Mouse (Mus musculus): ENCODE measurements around the gene Wsb2. TPM values are rescaled to one million over a fixed set of nuclear protein-coding genes. Genes with fewer than 3 reads are reported as not detected.
"Not testable (repeated sequence)": the region's sequence is repeated elsewhere in the genome, so short reads cannot be mapped to it uniquely, and the experiment has no call there.

Wsb2 gene
- polyA plus RNA-seq, 1 experiment from 2014 or later: 197 TPM

GRCm38 (mm10) chr5:117361590-117361989 is 4.5 kb downstream of the Wsb2 start:
- TF ChIP-seq CTCF (IDR thresholded peaks at IDR 0.05): no peak
- ATAC-seq (no peak), DNase-seq (ENCODE audit: low read depth, low spot score) (no peak)
- no peaks in the 10 kb centered on the region for H3K27me3 ChIP-seq
- in situ Hi-C loops (cut with MboI; ENCODE audit: low pct_unique_long_range_greater_than_20kb): loop anchor here (5.0 to 25.0 kb wide), 3 partner anchors 204 to 1347 kb away; no protein-coding TSS in a partner anchor
- ChIA-PET CTCF (no interaction called here), POLR2A (no interaction called here)

- CTCF ChIA-PET: interaction anchor here (1.0 to 2.3 kb wide), 3 partner anchors 56 to 82 kb away, joined by 3 to 10 read pairs (median 4); no protein-coding TSS in a partner anchor
- POLR2A ChIA-PET: interaction anchor here (0.8 to 1.1 kb wide), 3 partner anchors 9 to 16 kb away, joined by 3 read pairs; no protein-coding TSS in a partner anchor
- ATAC-seq: peak; percentile 89
- in situ Hi-C loops (cut with MboI; ENCODE audit: low pct_unique_long_range_greater_than_20kb): loop anchor here (5.0 to 25.0 kb wide), 3 partner anchors 206 to 1348 kb away; no protein-coding TSS in a partner anchor
- no peaks in the 10 kb centered on the region for H3K27me3 ChIP-seq
- TF ChIP-seq CTCF (IDR thresholded peaks at IDR 0.05): no peak
- DNase-seq (ENCODE audit: low read depth, low spot score): peak; percentile 97
Observed at GRCm38 (mm10) chr5:117363066-117363782, 6.1 kb downstream of the Wsb2 start.

- ChIA-PET POLR2A (no interaction called here), CTCF (interaction anchor here (2.3 kb wide), 1 partner anchor 57 kb away, joined by 10 read pairs; no protein-coding TSS in a partner anchor)
- no peak for ATAC-seq
- no peak for DNase-seq (ENCODE audit: low read depth, low spot score)
- no peaks in the 10 kb centered on the region for H3K27me3 ChIP-seq
- in situ Hi-C loops (cut with MboI; ENCODE audit: low pct_unique_long_range_greater_than_20kb): loop anchor here (5.0 to 25.0 kb wide), 3 partner anchors 208 to 1350 kb away; no protein-coding TSS in a partner anchor
- no peak for TF ChIP-seq CTCF (IDR thresholded peaks at IDR 0.05)
Observed at GRCm38 (mm10) chr5:117364821-117365220, 7.7 kb downstream of the Wsb2 start.

- no peak for DNase-seq (ENCODE audit: low read depth, low spot score)
- ChIA-PET POLR2A (interaction anchor here (0.7 kb wide), 1 partner anchor 90 kb away, joined by 3 read pairs; no protein-coding TSS in a partner anchor), CTCF (interaction anchor here (1.2 kb wide), 1 partner anchor 45 kb away, joined by 4 read pairs; no protein-coding TSS in a partner anchor)
- H3K27me3 ChIP-seq: no peaks in the 10 kb centered on the region
- no peak for ATAC-seq
- in situ Hi-C loops (cut with MboI; ENCODE audit: low pct_unique_long_range_greater_than_20kb): loop anchor here (10.0 to 25.0 kb wide), 2 partner anchors 996 to 1351 kb away; no protein-coding TSS in a partner anchor
- no peak for TF ChIP-seq CTCF (IDR thresholded peaks at IDR 0.05)
Observed at GRCm38 (mm10) chr5:117365904-117366561, 8.9 kb downstream of the Wsb2 start.

GRCm38 (mm10) chr5:117367206-117367605 is 10.1 kb downstream of the Wsb2 start:
- in situ Hi-C loops (cut with MboI; ENCODE audit: low pct_unique_long_range_greater_than_20kb): loop anchor here (10.0 to 25.0 kb wide), 2 partner anchors 995 to 1352 kb away; no protein-coding TSS in a partner anchor
- ATAC-seq (no peak), DNase-seq (ENCODE audit: low read depth, low spot score) (no peak)
- CTCF ChIA-PET: no interaction called here
- POLR2A ChIA-PET: interaction anchor here (0.7 kb wide), 1 partner anchor 202 kb away, joined by 4 read pairs; no protein-coding TSS in a partner anchor
- TF ChIP-seq CTCF (IDR thresholded peaks at IDR 0.05): no peak
- no peaks in the 10 kb centered on the region for H3K27me3 ChIP-seq

GRCm38 (mm10) chr5:117370592-117370991 is 13.5 kb downstream of the Wsb2 start:
- no peak for ATAC-seq
- POLR2A ChIA-PET: interaction anchor here (1.4 kb wide), 1 partner anchor 12 kb away, joined by 4 read pairs; no protein-coding TSS in a partner anchor
- CTCF ChIA-PET: interaction anchor here (1.3 to 1.4 kb wide), 2 partner anchors 11 to 36 kb away, joined by 3 to 4 read pairs; no protein-coding TSS in a partner anchor
- no peak for TF ChIP-seq CTCF (IDR thresholded peaks at IDR 0.05)
- in situ Hi-C loops (cut with MboI; ENCODE audit: low pct_unique_long_range_greater_than_20kb): loop anchor here (25.0 kb wide), 1 partner anchor 992 kb away; no protein-coding TSS in a partner anchor
- DNase-seq (ENCODE audit: low read depth, low spot score): no peak
- no peaks in the 10 kb centered on the region for H3K27me3 ChIP-seq

GRCm38 (mm10) chr5:117373418-117373817 is 16.3 kb downstream of the Wsb2 start:
- POLR2A ChIA-PET: interaction anchor here (1.2 kb wide), 1 partner anchor 8 kb away, joined by 3 read pairs; no protein-coding TSS in a partner anchor
- DNase-seq (ENCODE audit: low read depth, low spot score): no peak
- no peaks in the 10 kb centered on the region for H3K27me3 ChIP-seq
- ATAC-seq: no peak
- CTCF ChIA-PET: no interaction called here
- in situ Hi-C loops (cut with MboI; ENCODE audit: low pct_unique_long_range_greater_than_20kb): loop anchor here (25.0 kb wide), 1 partner anchor 989 kb away; no protein-coding TSS in a partner anchor
- no peak for TF ChIP-seq CTCF (IDR thresholded peaks at IDR 0.05)

GRCm38 (mm10) chr5:117374372-117375049 is 17.4 kb downstream of the Wsb2 start:
- DNase-seq (ENCODE audit: low read depth, low spot score): no peak
- ATAC-seq: no peak
- no peaks in the 10 kb centered on the region for H3K27me3 ChIP-seq
- TF ChIP-seq CTCF (IDR thresholded peaks at IDR 0.05): no peak
- in situ Hi-C loops (cut with MboI; ENCODE audit: low pct_unique_long_range_greater_than_20kb): loop anchor here (25.0 kb wide), 1 partner anchor 988 kb away; no protein-coding TSS in a partner anchor
- POLR2A ChIA-PET: no interaction called here
- CTCF ChIA-PET: no interaction called here

- no peak for TF ChIP-seq CTCF (IDR thresholded peaks at IDR 0.05)
- H3K27me3 ChIP-seq: no peaks in the 10 kb centered on the region
- ChIA-PET POLR2A (no interaction called here), CTCF (no interaction called here)
- DNase-seq (ENCODE audit: low read depth, low spot score): no peak
- in situ Hi-C loops (cut with MboI; ENCODE audit: low pct_unique_long_range_greater_than_20kb): no loop called here
- no peak for ATAC-seq
Observed at GRCm38 (mm10) chr5:117376331-117376761, 19.2 kb downstream of the Wsb2 start.

GRCm38 (mm10) chr5:117377731-117378130 is 20.6 kb downstream of the Wsb2 start:
- ATAC-seq; in situ Hi-C loops (cut with MboI; ENCODE audit: low pct_unique_long_range_greater_than_20kb); POLR2A ChIA-PET; DNase-seq (ENCODE audit: low read depth, low spot score); H3K27me3 ChIP-seq; CTCF ChIA-PET: not testable (repeated sequence)
